Mouse (Mus musculus) midbrain, postnatal 0 days (tissue): ENCODE data around the gene Cdc37l1. TPM values are rescaled to one million over a fixed set of nuclear protein-coding genes. Genes with fewer than 3 reads are reported as not detected.

Source experiments
- ATAC-seq: fragments of 200-750 bp; cut with Nextera tagmentation; 2 replicates; pipeline ENCODE4 v1.8.0; 2017; ENCODE audit warnings: moderate number of reproducible peaks, mild to moderate bottlenecking, moderate TSS enrichment, moderate library complexity; ENCODE audit not compliant: low FRiP score
- DNase-seq: peaks from one replicate; pipeline ENCODE4 v3.0.0-alpha.2; 2015; ENCODE audit warnings: low spot score
- H3K27ac ChIP-seq: fragments of 300-500 bp; sonication (generic); 2 replicates; pipeline ENCODE4 v1.5.1; 2014; ENCODE audit warnings: low read depth, mild to moderate bottlenecking, low read length, mixed read lengths
- H3K27me3 ChIP-seq: fragments of 300-500 bp; sonication (generic); 2 replicates; pipeline ENCODE4 v1.6.1; 2014; ENCODE audit warnings: low read length, control low read depth, mixed read lengths; ENCODE audit not compliant: insufficient read depth
- H3K36me3 ChIP-seq: fragments of 300-500 bp; sonication (generic); 2 replicates; pipeline ENCODE4 v1.6.1; 2014; ENCODE audit warnings: low read length, control low read depth, mixed read lengths; ENCODE audit not compliant: insufficient read depth
- H3K4me1 ChIP-seq: fragments of 300-500 bp; sonication (generic); 2 replicates; pipeline ENCODE4 v1.6.1; 2014; ENCODE audit warnings: mild to moderate bottlenecking, control low read depth, antibody characterized with exemption, low read length, mixed read lengths; ENCODE audit not compliant: insufficient read depth
- H3K4me2 ChIP-seq: fragments of 300-500 bp; sonication (generic); 2 replicates; pipeline ENCODE4 v1.6.1; 2014; ENCODE audit warnings: low read depth, mild to moderate bottlenecking, low read length, mixed read lengths; ENCODE audit not compliant: poor library complexity, severe bottlenecking
- H3K4me3 ChIP-seq: fragments of 300-500 bp; sonication (generic); 2 replicates; pipeline ENCODE4 v1.5.1; 2014; ENCODE audit warnings: low read depth, mild to moderate bottlenecking, low read length, moderate library complexity
- H3K9ac ChIP-seq: fragments of 300-500 bp; sonication (generic); replicated peaks from 2 replicates; pipeline ENCODE4 v1.6.1; 2014; ENCODE audit warnings: mild to moderate bottlenecking, low read length, moderate library complexity, mixed read lengths; ENCODE audit not compliant: poor library complexity, severe bottlenecking
- H3K9me3 ChIP-seq: fragments of 300-500 bp; sonication (generic); 2 replicates; pipeline ENCODE4 v1.6.1; 2016; ENCODE audit warnings: low read length, control low read depth
- CTCF ChIP-seq: IDR thresholded peaks from 2 replicates; pipeline ENCODE4 v1.5.1; 2016; ENCODE audit warnings: antibody characterized with exemption, mild to moderate bottlenecking
- WGBS: fragments of 180-500 bp; shearing (Covaris S2); extraction: QIAGEN DNeasy Blood & Tissue Kit; methylation state at CpG from one replicate; pipeline ENCODE4 v1.1.7; 2014; 5-methylcytosine and 5-hydroxymethylcytosine counted together
- polyA plus RNA-seq: library from polyadenylated mRNA; unstranded; fragments of >200 nt; fragmentation: Nextera tagmentation; extraction: Ambion mirVana; gene quantifications from 2 replicates; pipeline ENCODE4 v1.2.1, GENCODE M21; 2015
- total RNA-seq: library from RNA; depleted of rRNA; stranded (reverse); fragments of >200 nt; gene quantifications from 2 replicates; pipeline ENCODE4 v1.2.3, GENCODE M21; 2014; rRNA removed

Cdc37l1 gene
- total and polyA plus RNA-seq, 2 experiments from 2014 or later: 34.2 to 52.2 TPM

DNA sequence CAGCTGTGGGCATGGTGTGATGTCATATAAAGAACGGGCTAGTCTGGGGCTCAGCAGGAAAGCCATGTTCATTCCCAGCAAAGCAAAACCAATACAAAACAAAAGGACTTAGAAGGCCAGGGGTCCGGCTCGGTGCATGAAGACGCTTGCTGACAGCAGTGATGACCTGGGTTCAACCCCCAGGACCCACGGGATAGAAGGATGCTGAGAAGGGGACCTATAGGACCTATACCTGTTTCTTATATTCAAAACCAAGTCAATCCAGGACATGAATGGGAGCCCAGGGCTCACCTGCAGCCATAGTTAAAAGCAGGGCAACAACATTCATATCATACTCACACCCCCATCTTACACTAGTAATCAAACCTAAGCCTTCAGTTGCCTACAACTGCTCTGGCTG is 72.9 kb downstream of the Cdc37l1 start:
- Histone ChIP-seq H3K27me3 (no peaks in the 10 kb centered on the region), H3K9ac (no peak overlapping the region), H3K4me2 (no peak overlapping the region), H3K36me3 (no peaks in the 10 kb centered on the region), H3K9me3 (no peaks in the 10 kb centered on the region), H3K4me3 (no peak overlapping the region), H3K27ac (no peak overlapping the region), H3K4me1 (no peaks in the 10 kb centered on the region)
- ATAC-seq: no peak
- no peak for TF ChIP-seq CTCF
- WGBS: 67% methylated on average over 5 of the region's 5 CpGs
- no peak for DNase-seq

DNA sequence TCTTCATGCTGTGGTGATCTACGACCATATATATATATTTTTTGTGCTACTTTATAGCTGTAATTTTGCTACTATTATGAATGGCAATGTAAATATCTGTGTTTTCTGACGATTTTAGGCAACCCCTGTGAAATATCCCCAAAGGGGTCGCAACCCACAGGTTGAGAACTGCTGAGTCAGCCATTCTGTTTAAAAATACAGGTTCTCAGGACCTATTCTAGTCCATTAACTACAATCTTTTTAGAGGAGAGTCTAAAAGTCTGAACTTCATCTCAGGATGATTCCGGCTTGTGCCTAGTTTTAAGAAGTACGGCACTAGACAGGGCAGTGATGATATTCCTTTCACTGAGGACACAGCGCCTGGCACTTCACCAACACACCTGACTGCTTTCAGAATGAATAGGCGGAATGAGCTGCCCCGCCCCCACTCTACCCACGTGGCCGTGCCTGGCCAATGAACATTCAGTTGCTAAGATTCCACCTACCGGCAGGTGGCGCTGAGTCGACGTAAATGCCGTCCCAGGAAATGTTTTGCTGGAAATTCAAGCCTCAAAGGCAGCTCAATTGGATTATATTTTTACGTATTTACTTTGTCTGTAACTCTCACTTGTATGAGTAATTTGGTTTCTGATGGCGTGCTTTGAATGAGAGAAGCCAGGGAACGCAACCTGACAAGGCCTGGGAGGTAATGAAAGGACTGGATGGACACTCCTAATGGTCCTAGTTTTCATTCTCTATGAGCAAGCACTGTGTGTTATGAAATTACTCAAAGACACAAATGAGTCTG is 73.6 kb downstream of the Cdc37l1 start:
- Histone ChIP-seq H3K4me3 (no peak overlapping the region), H3K9me3 (no peaks in the 10 kb centered on the region)
- peak; percentile 86 for ATAC-seq

DNA sequence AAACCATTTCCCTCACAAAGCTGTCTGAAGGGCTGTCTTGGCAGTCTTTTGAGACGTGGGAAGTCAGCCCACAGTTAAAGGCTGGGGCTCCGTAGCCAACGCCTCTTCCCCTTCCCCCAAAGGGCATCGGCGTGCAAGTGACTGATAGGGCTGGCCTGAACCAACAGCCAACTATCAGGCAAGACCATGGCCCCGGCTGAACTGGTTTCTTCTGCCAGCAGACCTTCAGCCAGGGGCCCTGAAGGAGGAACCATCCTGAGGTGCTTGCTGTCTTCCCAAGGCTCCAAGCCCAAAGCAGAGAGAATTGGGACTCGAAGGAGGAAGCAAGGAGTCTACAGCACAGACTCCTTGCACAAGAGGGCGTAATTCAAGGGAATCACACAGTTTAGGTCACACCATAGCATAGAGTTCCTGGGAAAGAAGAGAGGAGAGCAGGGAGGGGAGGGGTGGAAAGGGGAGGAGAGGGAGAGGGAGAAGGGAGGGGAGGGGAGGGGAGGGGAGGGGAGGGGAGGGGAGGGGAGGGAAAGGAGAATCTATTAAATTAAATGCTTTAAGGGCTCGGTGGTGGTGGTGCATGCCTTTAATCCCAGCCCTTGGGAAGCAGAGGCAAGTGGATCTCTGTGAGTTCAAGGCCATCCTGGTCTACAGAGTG is 74.4 kb downstream of the Cdc37l1 start:
- DNase-seq (no peak), ATAC-seq (no peak)

More for the DNA sequence above, 73.6 kb downstream of the Cdc37l1 start:
- peak overlapping the region; percentile 38 for H3K4me2 ChIP-seq
- H3K9ac ChIP-seq: no peak overlapping the region
- no peak overlapping the region for H3K27ac ChIP-seq
- no peaks in the 10 kb centered on the region for H3K4me1 ChIP-seq
- TF ChIP-seq CTCF: peak; percentile 99
- 16% methylated on average over 18 of the region's 18 CpGs for WGBS
- peak; percentile 95 for DNase-seq
- H3K36me3 ChIP-seq: no peaks in the 10 kb centered on the region
- H3K27me3 ChIP-seq: no peaks in the 10 kb centered on the region

DNA sequence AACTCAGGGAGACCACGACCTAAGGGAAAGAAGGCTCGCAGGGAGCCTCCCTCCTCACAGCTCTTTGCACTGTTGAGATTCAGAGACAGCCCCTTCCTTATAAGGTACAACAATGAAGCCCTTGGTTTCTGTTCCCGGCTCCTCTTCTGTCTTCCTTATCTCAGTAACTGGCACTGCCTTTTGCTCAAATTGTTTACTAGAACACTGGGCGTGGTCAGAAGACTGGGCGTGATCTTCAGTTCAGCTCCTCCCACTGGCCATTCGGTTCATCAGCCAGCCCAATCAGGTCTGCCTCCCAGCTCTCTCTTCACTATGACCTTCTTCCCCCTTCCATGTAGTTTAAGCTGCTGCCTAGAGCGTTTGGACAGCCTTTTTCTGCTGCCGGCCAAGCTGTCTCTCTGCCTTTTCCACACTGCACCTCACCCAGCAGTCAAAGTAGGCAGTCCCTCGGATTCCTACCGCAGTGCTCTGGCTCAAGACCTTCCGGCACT is 76.9 kb downstream of the Cdc37l1 start:
- Histone ChIP-seq H3K4me2 (peak overlapping the region; percentile 33), H3K4me1 (no peaks in the 10 kb centered on the region), H3K27ac (no peak overlapping the region), H3K9ac (no peak overlapping the region), H3K4me3 (0 out of 2 replicates have a peak overlapping the region, but pooled peaks have one; percentile 1), H3K9me3 (no peaks in the 10 kb centered on the region), H3K27me3 (no peaks in the 10 kb centered on the region), H3K36me3 (no peaks in the 10 kb centered on the region)
- ATAC-seq (no peak), DNase-seq (peak; percentile 43)
- WGBS: 17% methylated on average over 11 of the region's 11 CpGs
- TF ChIP-seq CTCF: no peak

More for the DNA sequence above, 74.4 kb downstream of the Cdc37l1 start:
- Histone ChIP-seq H3K4me3 (no peak overlapping the region), H3K27me3 (no peaks in the 10 kb centered on the region), H3K9ac (no peak overlapping the region), H3K27ac (no peak overlapping the region), H3K9me3 (no peaks in the 10 kb centered on the region), H3K4me1 (no peaks in the 10 kb centered on the region), H3K36me3 (no peaks in the 10 kb centered on the region), H3K4me2 (no peak overlapping the region)
- peak; percentile 32 for TF ChIP-seq CTCF
- 58% methylated on average over 9 of the region's 9 CpGs for WGBS

DNA sequence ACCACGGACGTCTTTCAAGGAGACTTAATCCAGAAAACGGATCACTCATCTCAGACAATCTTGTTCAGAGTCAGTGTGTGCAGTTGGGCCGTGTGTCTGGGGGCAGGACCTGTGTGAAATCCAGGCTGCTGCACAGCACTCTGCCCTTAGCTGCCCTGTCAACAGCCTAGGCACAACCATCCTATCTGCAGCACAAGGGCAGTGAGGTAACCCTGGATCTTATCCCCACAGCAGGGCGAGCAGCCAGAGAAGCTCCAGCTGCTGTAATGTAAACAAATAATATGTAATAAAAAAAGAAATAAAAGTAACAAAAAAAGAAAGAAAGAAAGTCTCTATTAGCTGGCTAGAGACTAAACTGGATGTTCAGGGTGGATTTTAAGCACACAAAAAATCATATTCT is 79.0 kb downstream of the Cdc37l1 start:
- ATAC-seq (no peak), DNase-seq (no peak)
- no peak for TF ChIP-seq CTCF
- WGBS: 79% methylated on average over 5 of the region's 5 CpGs
- no peak overlapping the region for H3K9ac ChIP-seq
- H3K9me3 ChIP-seq: no peaks in the 10 kb centered on the region
- no peaks in the 10 kb centered on the region for H3K36me3 ChIP-seq
- no peak overlapping the region for H3K4me2 ChIP-seq
- H3K27ac ChIP-seq: no peak overlapping the region
- no peaks in the 10 kb centered on the region for H3K27me3 ChIP-seq
- no peak overlapping the region for H3K4me3 ChIP-seq
- no peaks in the 10 kb centered on the region for H3K4me1 ChIP-seq

DNA sequence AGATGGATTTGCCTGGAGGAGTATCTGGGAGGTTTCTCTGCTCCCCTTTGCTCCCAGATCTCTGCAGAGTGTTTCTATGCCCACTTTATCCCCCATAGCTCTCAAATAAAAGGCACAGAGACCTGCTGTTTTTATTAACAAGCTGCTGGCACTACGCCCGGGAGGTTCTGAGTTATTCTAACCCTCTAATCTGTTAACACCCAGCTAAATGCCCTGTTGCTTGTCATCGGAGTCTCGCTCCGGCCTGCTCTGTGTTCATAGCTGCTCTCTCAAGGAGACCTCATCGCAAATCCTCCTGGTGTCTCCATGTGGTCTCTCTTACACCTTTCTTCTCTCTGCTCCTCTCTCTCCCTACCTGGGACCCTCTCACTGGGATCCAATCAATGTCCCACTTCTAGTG is 84.7 kb downstream of the Cdc37l1 start:
- Histone ChIP-seq H3K4me1 (no peaks in the 10 kb centered on the region), H3K9ac (no peak overlapping the region), H3K27ac (no peak overlapping the region), H3K9me3 (no peaks in the 10 kb centered on the region), H3K4me3 (no peak overlapping the region), H3K27me3 (no peaks in the 10 kb centered on the region), H3K36me3 (no peaks in the 10 kb centered on the region), H3K4me2 (no peak overlapping the region)
- TF ChIP-seq CTCF: no peak
- WGBS: 49% methylated on average over 6 of the region's 6 CpGs
- peak; percentile 54 for DNase-seq
- ATAC-seq: no peak

Other genes with a start within 250 kb of the Cdc37l1 start
- 85.3 and 87.3 TPM in 2 replicates for gene Slc1a1, start 155.3 kb upstream of the Cdc37l1 start, total RNA-seq
- gene Slc1a1, start 155.3 kb upstream of the Cdc37l1 start, polyA plus RNA-seq: 50.6 and 51.7 TPM in 2 replicates
- 23.3 and 27.8 TPM in 2 replicates for gene Plpp6, start 26.4 kb upstream of the Cdc37l1 start, total RNA-seq
- 17.8 and 20.0 TPM in 2 replicates for gene Plpp6, start 26.4 kb upstream of the Cdc37l1 start, polyA plus RNA-seq
- gene 4430402I18Rik, start 22.6 kb upstream of the Cdc37l1 start, total RNA-seq: 2.1 and 3.3 TPM in 2 replicates
- 2.3 and 2.7 TPM in 2 replicates for gene 4430402I18Rik, start 22.6 kb upstream of the Cdc37l1 start, polyA plus RNA-seq
- gene Ak3, start 57.6 kb downstream of the Cdc37l1 start, total RNA-seq: 75.4 and 99.4 TPM in 2 replicates
- gene Ak3, start 57.6 kb downstream of the Cdc37l1 start, polyA plus RNA-seq: 69.0 and 74.6 TPM in 2 replicates
- 23.6 and 26.1 TPM in 2 replicates for gene Rcl1, start 111.0 kb downstream of the Cdc37l1 start, total RNA-seq
- 34.6 and 37.8 TPM in 2 replicates for gene Rcl1, start 111.0 kb downstream of the Cdc37l1 start, polyA plus RNA-seq